Mouse (Mus musculus): ENCODE measurements around the gene 2900011O08Rik. TPM values are rescaled to one million over a fixed set of nuclear protein-coding genes. Genes with fewer than 3 reads are reported as not detected.

Gene 2900011O08Rik
- polyA plus RNA-seq, 1 experiment, result 209 TPM

DNA sequence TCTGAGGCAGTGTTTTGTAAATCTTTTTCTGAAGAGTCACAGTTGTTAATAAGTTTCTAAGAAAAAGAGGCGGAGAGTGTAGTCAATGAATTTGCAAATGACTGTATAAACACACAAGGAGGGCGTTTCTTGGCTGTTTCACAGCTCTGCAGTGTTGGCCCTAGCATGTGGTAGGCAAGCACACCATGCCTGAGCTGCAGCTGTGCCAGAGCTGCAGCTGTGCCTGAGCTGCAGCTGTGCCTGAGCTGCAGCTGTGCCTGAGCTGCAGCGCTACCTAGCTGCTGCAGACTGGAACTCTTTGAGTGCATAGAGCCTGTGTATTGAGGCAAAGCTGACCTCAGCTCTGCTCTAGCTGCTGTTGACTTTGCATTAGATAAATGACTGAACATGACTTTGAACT, 17.8 kb downstream of the 2900011O08Rik start:
- peak in 1 of 2 experiments; percentile 26 for DNase-seq (ENCODE audit: extremely low spot score in 1 of 2, low spot score in 1 of 2)

DNA sequence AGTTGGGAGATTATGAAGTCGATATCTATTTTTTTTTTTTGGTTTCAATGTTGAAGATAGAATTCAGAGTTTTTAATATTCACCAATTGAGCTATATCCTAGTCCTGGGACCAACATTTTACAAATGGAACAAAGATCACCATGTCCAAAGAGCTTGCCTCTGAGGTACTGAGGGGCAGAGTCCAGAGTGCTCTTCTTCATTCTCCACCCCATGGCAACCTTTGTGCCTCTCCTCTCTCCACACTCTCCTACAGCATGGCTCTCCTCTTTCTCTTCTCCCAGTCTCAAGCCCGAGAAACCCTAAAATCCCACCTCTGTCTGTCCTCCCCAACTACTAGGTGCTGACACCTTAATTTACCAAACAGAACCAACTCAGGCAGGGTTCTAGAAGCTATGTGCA, 18.3 kb downstream of the 2900011O08Rik start:
- no peak for DNase-seq (ENCODE audit: extremely low spot score in 1 of 2, low spot score in 1 of 2)

DNA sequence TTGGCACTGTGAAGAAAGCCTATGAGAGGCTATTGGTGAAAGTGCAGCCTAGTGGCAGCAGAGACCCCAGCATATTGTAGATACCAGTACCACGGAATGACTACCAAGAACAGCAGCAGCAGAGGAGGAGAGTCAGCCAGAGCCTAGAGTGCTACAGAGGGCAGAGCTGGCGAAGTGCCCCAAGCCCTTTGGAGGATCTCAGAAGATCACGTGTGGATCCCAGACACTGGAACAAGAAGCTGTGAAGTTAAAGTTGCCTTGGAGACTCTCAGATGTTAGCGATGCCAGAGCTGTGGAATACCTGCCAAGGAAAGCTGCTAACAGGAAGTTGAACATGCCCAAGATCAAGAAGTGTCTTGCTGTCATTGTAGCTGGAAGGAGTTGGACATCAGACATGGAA, 18.9 kb downstream of the 2900011O08Rik start:
- no peak for DNase-seq (ENCODE audit: extremely low spot score in 1 of 2, low spot score in 1 of 2)

DNA sequence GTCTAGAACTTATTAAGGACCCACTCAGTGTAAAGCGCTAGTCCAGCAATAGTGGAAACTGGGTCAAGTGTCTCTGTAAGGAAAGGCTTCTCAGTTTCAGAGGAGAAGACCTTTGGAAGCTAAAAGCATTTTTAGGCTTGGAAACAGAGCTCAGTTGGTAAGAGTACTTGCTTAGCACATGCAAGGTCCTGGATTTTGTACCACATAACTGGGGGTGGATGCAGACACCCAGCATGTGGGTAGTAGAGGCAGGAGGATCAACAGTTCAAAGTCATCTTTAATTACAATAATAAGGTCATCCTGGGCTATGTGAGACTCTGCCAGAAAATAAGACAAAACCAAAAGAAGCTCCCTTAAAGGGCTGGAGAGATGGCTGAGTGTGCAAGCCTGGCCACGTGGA, 21.7 kb downstream of the 2900011O08Rik start:
- DNase-seq (ENCODE audit: extremely low spot score in 1 of 2, low spot score in 1 of 2), result no peak

DNA sequence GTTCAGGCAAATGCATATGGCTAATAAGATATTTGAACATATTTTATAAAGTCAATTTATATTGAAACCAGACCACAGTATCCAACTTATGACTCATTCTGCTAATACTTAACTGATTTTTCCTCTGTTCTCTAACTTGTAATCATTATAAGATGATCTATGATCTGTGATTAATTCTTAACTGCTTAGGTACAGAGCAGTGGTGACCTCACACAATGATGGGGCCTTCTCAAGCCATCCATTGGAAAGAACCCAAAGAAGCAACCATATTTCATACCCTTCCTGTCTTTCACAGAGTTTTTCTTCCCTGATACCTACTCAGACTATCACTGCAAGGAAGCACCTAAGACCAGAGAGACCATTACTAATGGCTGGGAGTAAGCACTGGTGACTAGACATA, 22.3 kb downstream of the 2900011O08Rik start:
- DNase-seq (ENCODE audit: extremely low spot score in 1 of 2, low spot score in 1 of 2), result no peak

DNA sequence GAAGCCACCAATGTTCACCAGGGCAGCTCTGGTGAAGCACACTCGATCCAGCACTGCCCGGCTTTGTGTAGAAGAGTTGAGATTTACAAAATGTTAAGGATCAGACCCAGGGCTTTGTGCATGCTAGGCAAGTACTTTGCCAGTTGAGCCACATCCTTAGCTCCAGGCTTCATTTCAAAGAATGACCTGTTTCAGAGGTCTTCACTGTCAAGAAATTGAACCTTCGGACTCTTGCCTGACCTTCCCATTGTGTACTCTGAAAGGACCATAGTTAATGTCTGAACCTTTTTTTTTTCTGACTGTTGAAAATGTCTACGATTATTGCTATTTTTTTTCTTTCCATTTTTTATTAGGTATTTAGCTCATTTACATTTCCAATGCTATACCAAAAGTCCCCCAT, 23.6 kb downstream of the 2900011O08Rik start:
- no peak for DNase-seq (ENCODE audit: extremely low spot score in 1 of 2, low spot score in 1 of 2)

DNA sequence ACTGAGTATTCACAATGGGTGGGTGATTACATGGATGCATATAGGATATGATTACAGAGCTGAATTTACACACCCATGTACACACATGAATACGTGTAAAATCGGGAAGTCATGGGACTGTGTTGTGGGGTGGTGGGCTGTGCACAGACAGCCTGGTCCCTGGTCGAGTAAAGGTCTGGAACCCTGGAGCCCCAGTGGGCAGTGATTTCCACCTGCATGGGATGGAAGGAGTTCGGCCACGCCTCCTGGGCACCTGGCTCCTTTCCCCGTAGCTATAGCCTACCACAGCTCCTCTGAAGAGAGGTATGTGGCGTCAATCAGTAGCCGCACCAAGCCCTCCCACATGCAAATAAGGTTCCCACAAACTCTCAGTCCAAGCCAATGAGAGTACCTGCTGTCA, 30.9 kb downstream of the 2900011O08Rik start:
- no peak for DNase-seq (ENCODE audit: extremely low spot score in 1 of 2, low spot score in 1 of 2)

DNA sequence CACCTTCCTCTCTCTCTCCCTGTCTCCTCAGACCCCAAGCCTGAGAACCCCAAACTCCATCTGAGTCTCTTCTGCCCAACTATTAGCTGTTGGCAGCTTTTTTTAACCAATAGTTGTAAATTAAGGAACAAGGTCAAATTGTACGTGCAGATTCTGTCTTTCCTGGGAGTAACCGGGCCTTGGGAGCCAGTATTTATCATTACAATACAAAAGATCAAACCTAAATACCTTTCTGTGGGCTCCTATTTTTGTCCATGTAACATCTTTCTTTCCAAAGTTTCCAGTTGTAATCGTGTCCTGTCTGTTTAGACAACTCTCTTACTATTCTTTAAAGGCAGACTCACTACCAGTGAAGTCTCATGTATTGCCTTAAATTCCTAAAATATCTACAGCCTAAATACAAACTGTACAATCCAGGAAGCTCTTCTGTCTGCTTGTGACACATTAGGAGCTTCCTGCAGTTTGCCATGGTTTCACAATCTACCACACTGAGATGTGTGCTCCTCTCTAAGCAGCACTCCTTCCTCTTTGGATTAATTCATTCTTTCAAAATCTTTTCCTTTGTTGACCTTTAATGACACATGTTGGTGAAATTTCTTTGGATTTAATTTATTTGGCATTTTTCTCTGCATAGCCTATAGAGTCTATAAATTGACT, 34.9 kb downstream of the 2900011O08Rik start:
- no peak for DNase-seq (ENCODE audit: extremely low spot score in 1 of 2, low spot score in 1 of 2)

DNA sequence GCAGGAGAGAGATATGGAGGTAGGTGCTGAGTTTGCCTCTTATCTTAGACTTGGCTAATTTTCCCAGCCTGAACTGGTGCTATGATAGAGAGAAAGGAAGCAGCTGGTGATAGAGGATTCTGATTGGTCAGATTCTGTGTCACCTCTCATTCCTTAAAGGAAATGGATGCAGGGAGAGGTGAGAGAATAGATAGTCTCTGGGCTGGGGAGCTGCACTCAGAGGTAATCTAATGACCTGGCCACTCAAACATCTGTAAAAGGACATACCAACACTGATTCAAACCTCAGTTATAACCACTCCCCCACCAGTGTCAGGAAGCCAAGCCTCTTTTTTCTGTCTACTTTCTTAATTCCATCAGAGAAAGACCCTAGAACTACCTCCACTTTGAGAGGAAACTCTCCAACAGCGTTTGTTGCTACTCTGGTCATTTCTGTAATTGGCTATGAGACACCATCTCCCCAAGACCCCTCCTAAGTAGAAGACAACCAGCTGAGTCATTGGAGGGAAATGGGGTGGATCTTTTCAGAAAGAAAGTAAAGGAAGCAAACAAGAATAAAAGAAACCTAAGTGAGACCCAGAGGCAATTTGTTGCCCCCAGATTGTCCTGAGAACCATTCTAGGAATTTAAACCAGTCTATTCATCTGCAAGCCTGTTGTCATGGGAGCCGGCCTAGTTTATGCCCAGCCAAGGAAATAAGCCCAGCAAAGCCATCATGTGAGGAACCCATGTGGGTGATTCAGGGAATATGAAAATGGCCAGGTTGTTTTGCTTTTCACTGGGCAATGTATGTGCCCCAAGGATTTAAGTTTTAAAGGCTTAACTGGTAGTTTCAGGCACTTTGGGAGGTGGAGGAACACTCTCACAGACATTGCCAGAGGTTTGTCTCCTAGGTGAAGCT, 38.9 kb downstream of the 2900011O08Rik start:
- DNase-seq (ENCODE audit: extremely low spot score in 1 of 2, low spot score in 1 of 2), result peak in 1 of 2 experiments; percentile 17

DNA sequence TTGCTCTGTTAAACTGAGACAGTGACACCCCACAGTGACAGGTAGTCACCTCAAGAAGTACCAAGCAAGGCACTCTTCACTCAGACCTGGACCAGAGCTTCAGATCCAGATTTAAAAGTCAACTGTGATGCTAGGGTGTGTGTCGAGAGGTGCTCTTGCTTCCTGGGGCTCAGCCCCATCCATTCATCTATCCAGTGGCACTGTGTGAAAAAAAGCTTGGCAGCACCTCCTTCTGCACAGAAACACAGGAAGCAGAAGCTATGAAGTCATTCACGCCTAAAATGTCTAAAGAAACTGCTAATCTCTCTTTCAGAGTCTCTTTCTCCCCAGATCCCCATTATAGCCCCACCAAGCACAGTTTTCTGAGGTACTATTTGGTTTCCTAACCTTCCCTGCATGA, 42.7 kb downstream of the 2900011O08Rik start:
- DNase-seq (ENCODE audit: extremely low spot score in 1 of 2, low spot score in 1 of 2), result peak in 1 of 2 experiments; percentile 47

DNA sequence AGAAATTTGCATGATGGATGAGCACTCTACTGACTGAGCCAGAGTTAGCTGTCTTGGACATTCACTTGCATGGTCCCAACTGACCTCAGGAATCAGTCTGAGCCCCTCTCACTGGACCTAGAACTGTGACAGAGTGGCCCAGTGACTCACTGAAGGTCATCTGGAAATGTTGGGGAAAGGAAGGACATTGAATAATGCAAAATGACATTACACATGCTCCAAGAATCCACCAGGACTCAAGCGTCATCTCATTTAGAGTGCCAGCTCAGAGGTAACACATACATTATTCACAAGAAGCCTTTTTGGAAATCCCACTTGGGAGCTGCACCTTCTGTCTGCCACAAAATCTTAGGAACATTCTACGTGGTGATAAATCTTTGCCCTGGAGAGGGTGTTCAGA, 43.4 kb downstream of the 2900011O08Rik start:
- peak in 1 of 2 experiments; percentile 46 for DNase-seq (ENCODE audit: extremely low spot score in 1 of 2, low spot score in 1 of 2)

DNA sequence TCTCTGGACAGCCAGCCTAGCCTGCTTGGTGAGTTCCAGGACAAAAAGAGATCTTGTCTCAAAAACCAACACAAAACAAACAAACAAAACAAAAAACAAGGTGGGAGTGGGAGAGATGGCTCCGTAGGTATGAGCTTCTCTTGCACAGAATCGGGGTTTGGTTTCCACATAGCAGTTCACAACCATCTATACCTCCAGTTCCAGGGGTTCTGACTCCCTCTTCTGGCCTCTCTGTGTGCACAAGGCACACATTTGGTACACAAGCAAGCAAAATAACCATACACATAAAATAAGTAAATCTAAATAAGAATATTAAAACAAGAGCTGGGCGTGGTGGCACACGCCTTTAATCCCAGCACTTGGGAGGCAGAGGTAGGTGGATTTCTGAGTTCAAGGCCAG, 44.2 kb downstream of the 2900011O08Rik start:
- DNase-seq (ENCODE audit: extremely low spot score in 1 of 2, low spot score in 1 of 2), result no peak

DNA sequence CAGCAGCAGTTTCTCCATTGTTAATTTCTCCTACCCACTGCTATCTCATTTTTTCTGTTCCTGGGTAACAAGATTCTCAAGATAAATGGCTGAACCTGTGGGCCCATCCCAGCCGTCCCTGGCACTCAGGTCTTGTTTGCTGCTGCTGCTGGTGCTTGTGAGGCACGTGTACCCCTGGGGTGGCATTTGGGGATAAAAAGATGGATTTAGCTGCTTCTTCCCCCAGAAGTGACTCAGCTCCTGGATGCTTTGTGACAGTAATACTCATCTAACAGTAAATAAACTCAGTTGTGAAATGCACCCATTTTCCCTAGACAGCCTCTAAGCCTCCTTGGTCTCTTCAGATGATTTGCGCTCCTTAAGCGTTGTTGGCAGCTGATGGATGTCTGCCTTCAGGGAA, 46.7 kb downstream of the 2900011O08Rik start:
- peak in 1 of 2 experiments; percentile 38 for DNase-seq (ENCODE audit: extremely low spot score in 1 of 2, low spot score in 1 of 2)

DNA sequence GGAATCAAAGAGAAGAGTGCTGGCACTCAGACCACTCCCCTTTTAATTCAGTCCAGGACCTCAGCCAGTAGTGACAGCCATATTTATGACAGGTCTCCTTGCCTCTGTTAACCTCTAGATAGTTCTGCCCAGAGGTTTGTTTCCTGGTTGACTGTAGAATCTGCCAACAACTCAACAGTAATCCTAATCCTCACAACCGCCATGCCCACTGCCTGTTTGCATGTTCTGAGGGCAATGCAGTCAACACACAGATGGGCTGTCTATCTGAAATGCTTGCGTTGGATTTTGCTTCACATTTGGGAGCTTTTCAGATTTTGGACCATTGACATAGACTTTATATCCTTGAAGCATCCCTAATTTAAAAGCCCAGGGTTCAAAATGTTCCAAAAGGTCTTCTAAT, 56.0 kb downstream of the 2900011O08Rik start:
- no peak for DNase-seq (ENCODE audit: extremely low spot score in 1 of 2, low spot score in 1 of 2)

DNA sequence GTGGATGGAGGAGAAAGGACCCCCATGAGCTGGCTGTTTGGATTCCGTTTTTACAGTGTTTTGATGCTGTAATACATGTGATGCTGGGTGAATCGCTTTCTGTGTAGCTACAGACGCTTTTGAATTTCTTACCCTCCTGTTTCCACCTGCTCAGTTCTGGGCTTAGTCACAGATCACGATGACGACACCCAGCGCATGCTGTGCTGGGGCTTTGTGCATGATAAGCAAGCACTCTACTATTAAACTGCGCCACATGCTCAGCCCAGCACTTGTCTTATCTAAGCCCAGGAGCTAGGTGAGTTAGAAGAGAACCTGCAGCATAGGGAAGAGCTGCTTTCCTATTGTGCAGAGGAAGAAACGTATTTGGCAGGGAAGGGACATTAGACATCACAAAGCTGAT, 58.3 kb downstream of the 2900011O08Rik start:
- peak in 1 of 2 experiments; percentile 62 for DNase-seq (ENCODE audit: extremely low spot score in 1 of 2, low spot score in 1 of 2)

DNA sequence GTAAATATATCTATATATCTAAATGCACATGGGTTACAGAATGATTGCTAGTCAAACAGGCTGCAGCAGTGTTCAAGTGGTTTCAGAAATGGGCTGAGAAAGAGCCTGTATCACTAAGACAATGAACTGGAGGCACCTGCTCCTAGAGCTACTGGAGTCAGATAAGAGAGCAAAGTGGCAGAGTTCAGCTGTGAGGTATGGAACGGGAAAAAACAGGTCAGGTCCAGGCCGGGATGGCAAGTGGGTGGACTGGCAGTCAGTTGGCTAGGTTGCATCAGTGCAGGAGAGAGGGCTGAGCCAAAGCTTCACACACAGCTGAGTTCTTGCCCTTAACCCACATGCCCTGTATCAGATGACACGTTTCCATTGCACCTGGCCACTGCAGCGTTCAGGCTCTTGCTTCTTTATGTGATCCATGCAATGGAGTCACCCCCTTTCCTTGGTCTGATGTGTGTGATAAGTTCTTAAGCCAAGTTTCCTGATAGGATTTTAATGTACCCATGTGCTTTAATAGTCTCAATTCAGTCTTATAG, 59.9 kb downstream of the 2900011O08Rik start:
- DNase-seq (ENCODE audit: extremely low spot score in 1 of 2, low spot score in 1 of 2), result no peak

DNA sequence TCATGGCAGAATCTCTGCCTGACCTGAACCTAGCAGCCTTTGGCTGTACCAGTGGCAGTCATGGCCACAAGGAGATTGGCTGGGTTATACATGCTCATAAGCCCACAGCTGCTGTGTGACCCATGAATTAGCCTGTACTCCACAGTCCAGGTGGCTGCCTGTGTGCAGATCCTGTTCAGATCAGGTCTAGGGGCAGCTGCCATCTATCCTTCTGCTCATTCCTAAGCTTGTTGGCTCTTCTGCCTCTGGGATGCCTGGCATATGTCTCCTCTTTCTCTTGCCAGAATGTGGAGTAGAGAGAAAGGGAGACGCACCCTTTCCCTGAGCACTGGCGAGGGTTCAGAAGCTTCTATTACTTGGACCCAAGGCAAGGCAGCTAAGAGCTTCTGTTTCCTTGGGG, 65.8 kb downstream of the 2900011O08Rik start:
- DNase-seq (ENCODE audit: extremely low spot score in 1 of 2, low spot score in 1 of 2), result no peak

DNA sequence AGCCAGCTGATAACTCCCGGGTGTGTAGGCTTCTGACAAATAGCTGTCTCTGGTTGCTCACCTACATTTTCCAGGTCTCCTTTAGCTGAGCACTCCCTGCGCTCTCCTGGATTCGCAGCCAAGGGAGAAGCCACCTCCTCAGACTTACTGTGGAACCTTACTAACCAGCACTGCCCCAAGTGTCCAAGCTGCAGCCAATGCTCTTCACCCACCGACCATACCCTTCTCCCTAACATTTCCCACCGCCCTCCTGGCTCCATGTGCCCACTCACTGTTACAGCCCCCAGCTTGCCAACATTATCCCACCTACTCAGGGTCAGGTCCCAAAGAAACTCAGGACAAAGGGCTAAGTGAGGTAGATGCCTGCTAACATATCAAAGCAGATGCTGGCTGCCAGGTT, 66.7 kb downstream of the 2900011O08Rik start:
- no peak for DNase-seq (ENCODE audit: extremely low spot score in 1 of 2, low spot score in 1 of 2)

DNA sequence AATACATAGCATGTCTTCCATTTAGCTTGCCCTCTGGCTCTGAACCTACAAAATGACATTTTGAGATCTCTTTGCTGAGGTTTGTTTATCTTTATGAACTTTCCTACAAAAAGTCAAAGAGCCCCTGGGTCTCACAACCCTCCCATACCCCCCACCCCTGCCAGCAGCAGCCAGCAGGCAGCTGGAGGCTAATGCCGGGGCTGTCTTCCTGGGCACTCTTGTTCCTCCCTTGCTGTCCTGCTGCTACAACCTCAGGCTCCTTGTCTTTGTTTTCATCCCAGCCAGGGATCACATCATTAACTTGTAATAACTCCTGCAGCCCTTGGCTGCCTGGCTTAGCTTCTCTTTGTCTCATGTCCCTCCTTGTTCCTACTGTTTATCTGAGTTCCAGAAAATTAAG, 68.9 kb downstream of the 2900011O08Rik start:
- no peak for DNase-seq (ENCODE audit: extremely low spot score in 1 of 2, low spot score in 1 of 2)

DNA sequence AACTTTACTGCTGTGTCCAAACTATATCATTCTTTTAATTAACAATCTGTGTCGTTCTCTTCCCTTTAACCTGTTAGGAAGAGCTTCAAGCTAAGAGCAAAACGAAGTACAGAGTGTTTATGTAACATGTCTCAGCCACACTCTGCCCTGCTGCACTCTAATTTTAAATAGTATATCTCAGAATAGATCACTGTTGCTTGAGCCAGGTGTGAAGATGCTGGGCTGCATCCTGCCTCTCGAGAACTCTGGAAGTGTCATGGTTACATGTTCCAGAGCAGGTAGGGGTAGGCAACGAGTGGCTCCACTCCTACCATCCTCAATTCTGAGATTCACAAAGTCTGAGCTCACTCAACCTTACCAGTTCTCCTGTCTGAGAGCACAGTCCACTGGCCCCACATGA, 70.3 kb downstream of the 2900011O08Rik start:
- peak in 1 of 2 experiments; percentile 28 for DNase-seq (ENCODE audit: extremely low spot score in 1 of 2, low spot score in 1 of 2)

DNA sequence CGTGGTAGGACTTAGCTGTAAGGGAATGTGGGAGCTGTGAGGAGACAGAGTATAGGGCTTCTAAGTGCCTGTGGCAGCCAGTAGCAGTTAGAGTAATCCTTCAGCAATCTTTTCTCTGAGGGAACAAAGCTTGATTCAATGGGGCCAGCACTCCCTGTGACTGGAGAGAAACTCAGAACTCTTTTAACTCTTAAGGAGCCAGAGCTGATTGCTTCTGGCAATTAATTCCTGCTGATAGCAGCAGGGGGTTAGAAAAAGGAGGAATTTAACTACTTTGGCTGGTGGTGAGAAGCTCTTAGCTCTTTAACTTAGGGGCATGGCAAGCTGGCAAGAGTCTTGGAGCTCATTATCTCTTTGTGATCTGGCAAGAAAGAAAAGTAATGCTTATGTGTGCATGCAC, 72.1 kb downstream of the 2900011O08Rik start:
- DNase-seq (ENCODE audit: extremely low spot score in 1 of 2, low spot score in 1 of 2), result no peak

Measured in frontal cortex, adult 2 months (tissue).